Mouse (Mus musculus): ENCODE results near the gene Hist1h1d.

Gene Hist1h1d

GRCm38 (mm10) chr13:23581408-23582218, 28.6 kb downstream of the Hist1h1d start, which contains the start of gene Hist1h4d:
Gene Hist1h4d, plus strand, starts transcription at chr13:23581598.
- no peak for TF ChIP-seq GATA4 (IDR thresholded peaks at IDR 0.05; ENCODE audit: insufficient replicate concordance, low read length)

GRCm38 (mm10) chr13:23582219-23583056, 29.4 kb downstream of the Hist1h1d start:
- TF ChIP-seq GATA4 (IDR thresholded peaks at IDR 0.05; ENCODE audit: insufficient replicate concordance, low read length), result no peak

- TF ChIP-seq GATA4 (IDR thresholded peaks at IDR 0.05; ENCODE audit: insufficient replicate concordance, low read length), result no peak
Observed at GRCm38 (mm10) chr13:23583387-23584068, 30.5 kb downstream of the Hist1h1d start.

GRCm38 (mm10) chr13:23584331-23584730, 31.3 kb downstream of the Hist1h1d start:
- TF ChIP-seq GATA4 (IDR thresholded peaks at IDR 0.05; ENCODE audit: insufficient replicate concordance, low read length), result no peak

- no peak for TF ChIP-seq GATA4 (IDR thresholded peaks at IDR 0.05; ENCODE audit: insufficient replicate concordance, low read length)
Observed at GRCm38 (mm10) chr13:23585029-23585441, 32.0 kb downstream of the Hist1h1d start.

- TF ChIP-seq GATA4 (IDR thresholded peaks at IDR 0.05; ENCODE audit: insufficient replicate concordance, low read length), result no peak
Observed at GRCm38 (mm10) chr13:23586099-23586939, 33.3 kb downstream of the Hist1h1d start.

- no peak for TF ChIP-seq GATA4 (IDR thresholded peaks at IDR 0.05; ENCODE audit: insufficient replicate concordance, low read length)
Observed at GRCm38 (mm10) chr13:23586940-23587225, 33.8 kb downstream of the Hist1h1d start.

GRCm38 (mm10) chr13:23591206-23591605, 38.1 kb downstream of the Hist1h1d start:
- no peak for TF ChIP-seq GATA4 (IDR thresholded peaks at IDR 0.05; ENCODE audit: insufficient replicate concordance, low read length)

GRCm38 (mm10) chr13:23592614-23593013, 39.6 kb downstream of the Hist1h1d start:
- no peak for TF ChIP-seq GATA4 (IDR thresholded peaks at IDR 0.05; ENCODE audit: insufficient replicate concordance, low read length)

- no peak for TF ChIP-seq GATA4 (IDR thresholded peaks at IDR 0.05; ENCODE audit: insufficient replicate concordance, low read length)
Observed at GRCm38 (mm10) chr13:23593051-23593770, 40.1 kb downstream of the Hist1h1d start.

GRCm38 (mm10) chr13:23595185-23595584, 42.1 kb downstream of the Hist1h1d start:
- no peak for TF ChIP-seq GATA4 (IDR thresholded peaks at IDR 0.05; ENCODE audit: insufficient replicate concordance, low read length)

- no peak for TF ChIP-seq GATA4 (IDR thresholded peaks at IDR 0.05; ENCODE audit: insufficient replicate concordance, low read length)
Observed at GRCm38 (mm10) chr13:23595622-23596372, 42.7 kb downstream of the Hist1h1d start.

- no peak for TF ChIP-seq GATA4 (IDR thresholded peaks at IDR 0.05; ENCODE audit: insufficient replicate concordance, low read length)
Observed at GRCm38 (mm10) chr13:23597957-23598356, 44.9 kb downstream of the Hist1h1d start.

Data from liver, adult (tissue).